15 mouse cellular contexts compared by ENCODE assay signal in genomic region chr9:117926700-117927465, GRCm38 (mm10).
DNase-seq lines count a peak whose midpoint lies in the region; ATAC-seq and TF ChIP-seq lines count a peak whose summit lies in the region.
"Had no signal": no experiment of that assay in that cellular context is flagged by ENCODE, and none has a peak within 500 bp of the region (broad histone marks: within the 10 kb centered on the region; RNA-seq: fewer than 3 reads in every experiment).

No protein-coding gene starts in this region.

- no peak for TF ChIP-seq CTCF in Patski (IDR thresholded peaks at IDR 0.05)
- TF ChIP-seq CTCF in liver, embryonic 14.5 days (IDR thresholded peaks at IDR 0.05; ENCODE audit: low read depth) = no peak
- no peak for TF ChIP-seq CTCF in layer of hippocampus, adult 2 months (conservative IDR thresholded peaks at IDR 0.05)

- WGBS in liver, embryonic 14.5 days (ENCODE audit: insufficient replicate concordance) = 8% methylated on average over 5 of the region's 5 CpGs
- WGBS in hindbrain, embryonic 16.5 days = 85% methylated on average over 5 of the region's 5 CpGs

- H3K4me1 ChIP-seq in liver, embryonic 14.5 days (replicated peaks; ENCODE audit: control insufficient read depth in 2 of 2, insufficient read depth in 2 of 2, low read length in 1 of 2) = peaks cover 0 to 2% of the 10 kb centered on the region in 2 experiments; a peak in 1 of 4 replicates
- H3K4me1 ChIP-seq in hindbrain, embryonic 16.5 days (ENCODE audit: control insufficient read depth, insufficient read depth, low read depth, low read length) = no peaks in the 10 kb centered on the region; the same call in 1 of the 2 replicates
- H3K4me1 ChIP-seq: neural tube, embryonic 12.5 days had no signal

- H3K9me3 ChIP-seq in liver, embryonic 14.5 days (ENCODE audit: control insufficient read depth, low read length) = no peaks in the 10 kb centered on the region
- no peaks in the 10 kb centered on the region for H3K9me3 ChIP-seq in hindbrain, embryonic 16.5 days (ENCODE audit: control insufficient read depth, low read length)
- H3K9me3 ChIP-seq: hindbrain, embryonic 15.5 days; liver, embryonic 13.5 days; neural tube, embryonic 12.5 days had no signal

- H3K4me3 ChIP-seq in liver, embryonic 14.5 days (ENCODE audit: insufficient read depth in 1 of 2, low read depth in 2 of 2, low read length in 2 of 2) = no peak overlapping the region
- no peak overlapping the region for H3K4me3 ChIP-seq in layer of hippocampus, adult 2 months
- H3K4me3 ChIP-seq in hindbrain, embryonic 16.5 days (ENCODE audit: low read length) = no peak overlapping the region
- H3K4me3 ChIP-seq: erythroblast, embryonic 14.5 days; gastrocnemius, adult 2 months; hindbrain, embryonic 15.5 days; liver, embryonic 13.5 days; neural tube, embryonic 12.5 days had no signal

- H3K4me2 ChIP-seq in liver, embryonic 14.5 days (ENCODE audit: low read depth) = no peak overlapping the region
- H3K4me2 ChIP-seq in hindbrain, embryonic 16.5 days (ENCODE audit: low read length) = no peak overlapping the region
- H3K4me2 ChIP-seq: hindbrain, embryonic 15.5 days; liver, embryonic 13.5 days; neural tube, embryonic 12.5 days had no signal

- no peak for TF ChIP-seq EP300 in liver, embryonic 14.5 days (IDR thresholded peaks at IDR 0.05; ENCODE audit: low read depth)

- in situ Hi-C loops in Patski (cut with MboI; ENCODE audit: low pct_unique_long_range_greater_than_20kb) = no loop called here

- peak; percentile 54 for ATAC-seq in Patski
- ATAC-seq in liver, embryonic 14.5 days (ENCODE audit: insufficient read depth) = 0 out of 2 replicates have a peak, but pooled peaks have one; percentile 45
- ATAC-seq in hindbrain, embryonic 16.5 days = no peak

- H3K36me3 ChIP-seq in liver, embryonic 14.5 days (replicated peaks; ENCODE audit: control insufficient read depth, insufficient read depth, low read depth) = no peaks in the 10 kb centered on the region
- no peaks in the 10 kb centered on the region for H3K36me3 ChIP-seq in hindbrain, embryonic 16.5 days (ENCODE audit: control insufficient read depth, insufficient read depth, low read length)
- H3K36me3 ChIP-seq: G1E; hindbrain, embryonic 15.5 days; liver, embryonic 13.5 days; neural tube, embryonic 12.5 days had no signal

- H3K9ac ChIP-seq in liver, embryonic 14.5 days (replicated peaks) = no peak overlapping the region
- H3K9ac ChIP-seq in hindbrain, embryonic 16.5 days (ENCODE audit: low read depth, low read length) = no peak overlapping the region
- H3K9ac ChIP-seq: hindbrain, embryonic 15.5 days; liver, embryonic 13.5 days; neural tube, embryonic 12.5 days had no signal

- CTCF ChIA-PET in Patski (lab: Charles Lee) = interaction anchor here (0.9 to 1.7 kb wide), 2 partner anchors 15 to 24 kb away, joined by 3 to 5 read pairs; no protein-coding TSS in a partner anchor

- POLR2A ChIA-PET in Patski (lab: Charles Lee) = no interaction called here

- H3K27ac ChIP-seq in liver, embryonic 14.5 days = no peak overlapping the region
- H3K27ac ChIP-seq in layer of hippocampus, adult 2 months = no peak overlapping the region
- H3K27ac ChIP-seq in hindbrain, embryonic 16.5 days (ENCODE audit: low read depth, low read length) = no peak overlapping the region
- H3K27ac ChIP-seq: gastrocnemius, adult 2 months; hindbrain, embryonic 15.5 days; liver, embryonic 13.5 days; neural tube, embryonic 12.5 days had no signal

- DNase-seq in right cerebral cortex, postnatal 25 days = peak; percentile 8
- no peak for DNase-seq in right cerebral cortex, postnatal 4 days
- DNase-seq in Patski (ENCODE audit: low read depth, low spot score) = no peak
- DNase-seq in liver, embryonic 14.5 days (ENCODE audit: low read depth in 3 of 3, low spot score in 3 of 3) = no peak
- DNase-seq in thymus, postnatal 0 days (ENCODE audit: low spot score) = peak; percentile 67
- DNase-seq in layer of hippocampus, adult 2 months (ENCODE audit: low spot score in 2 of 2) = no peak
- no peak for DNase-seq in left cerebral cortex, adult 11 months (ENCODE audit: low spot score)
- DNase-seq: gastrocnemius, adult 2 months; kidney, postnatal 14 days; liver, embryonic 13.5 days had no signal

- no peaks in the 10 kb centered on the region for H3K27me3 ChIP-seq in Patski
- no peaks in the 10 kb centered on the region for H3K27me3 ChIP-seq in liver, embryonic 14.5 days (ENCODE audit: control insufficient read depth, insufficient read depth, low read length)
- no peaks in the 10 kb centered on the region for H3K27me3 ChIP-seq in hindbrain, embryonic 16.5 days (replicated peaks; ENCODE audit: control insufficient read depth, insufficient read depth, low read length)
- H3K27me3 ChIP-seq: hindbrain, embryonic 15.5 days; liver, embryonic 13.5 days; neural tube, embryonic 12.5 days had no signal

Comparison
In these comparisons a context has a peak if more than half of its experiments do, and no peak if none do; other contexts are left out.
1. DNase-seq: peak in right cerebral cortex, postnatal 25 days (single experiment) and thymus, postnatal 0 days (single experiment); none in right cerebral cortex, postnatal 4 days (single experiment), Patski (single experiment), liver, embryonic 14.5 days (0 of 3), layer of hippocampus, adult 2 months (0 of 2) and left cerebral cortex, adult 11 months (single experiment).